Mouse (Mus musculus) kidney, postnatal 0 days (tissue): ENCODE data around the gene Nol4l. TPM values are rescaled to one million over a fixed set of nuclear protein-coding genes. Genes with fewer than 3 reads are reported as not detected.

Experiments
- ATAC-seq: fragments of 200-750 bp; cut with Nextera tagmentation; replicated peaks from 2 replicates; pipeline ENCODE4 v1.8.0; 2017; ENCODE audit warnings: low read depth, moderate number of reproducible peaks, moderate TSS enrichment, moderate library complexity; ENCODE audit not compliant: low FRiP score
- DNase-seq: peaks from one replicate; pipeline ENCODE4 v3.0.0-alpha.2; 2016; ENCODE audit warnings: low spot score
- H3K27ac ChIP-seq: fragments of 300-500 bp; sonication (generic); 2 replicates; pipeline ENCODE4 v1.5.1; 2014; ENCODE audit warnings: mild to moderate bottlenecking
- H3K27me3 ChIP-seq: fragments of 300-500 bp; sonication (generic); 2 replicates; pipeline ENCODE4 v1.6.1; 2014; ENCODE audit warnings: low read length, mixed read lengths; ENCODE audit not compliant: insufficient read depth
- H3K36me3 ChIP-seq: fragments of 300-500 bp; sonication (generic); 2 replicates; pipeline ENCODE4 v1.6.1; 2014; ENCODE audit warnings: low read length, mixed read lengths; ENCODE audit not compliant: insufficient read depth
- H3K4me1 ChIP-seq: fragments of 300-500 bp; sonication (generic); replicated peaks from 2 replicates; pipeline ENCODE4 v1.6.1; 2014; ENCODE audit warnings: antibody characterized with exemption, low read length, mixed read lengths; ENCODE audit not compliant: insufficient read depth
- H3K4me2 ChIP-seq: fragments of 300-500 bp; sonication (generic); 2 replicates; pipeline ENCODE4 v1.6.1; 2014; ENCODE audit warnings: mild to moderate bottlenecking, low read length, moderate library complexity, mixed read lengths
- H3K4me3 ChIP-seq: fragments of 300-500 bp; sonication (generic); replicated peaks from 2 replicates; pipeline ENCODE4 v1.5.1; 2014; ENCODE audit warnings: low read depth, low read length
- H3K9ac ChIP-seq: fragments of 300-500 bp; sonication (generic); 2 replicates; pipeline ENCODE4 v1.6.1; 2014; ENCODE audit warnings: low read depth, low read length
- H3K9me3 ChIP-seq: fragments of 300-500 bp; sonication (generic); replicated peaks from 2 replicates; pipeline ENCODE4 v1.6.1; 2016; ENCODE audit warnings: low read length, inconsistent platforms, mixed read lengths
- CTCF ChIP-seq: IDR thresholded peaks from 2 replicates; pipeline ENCODE4 v1.5.1; 2016; ENCODE audit warnings: antibody characterized with exemption, low read depth, mild to moderate bottlenecking, moderate library complexity
- WGBS: fragments of 180-500 bp; shearing (Covaris S2); extraction: QIAGEN DNeasy Blood & Tissue Kit; methylation state at CpG from one replicate; pipeline ENCODE4 v1.1.7; 2014; 5-methylcytosine and 5-hydroxymethylcytosine counted together
- polyA plus RNA-seq: library from polyadenylated mRNA; unstranded; fragments of >200 nt; fragmentation: Nextera tagmentation; extraction: Ambion mirVana; gene quantifications from 2 replicates; pipeline ENCODE4 v1.2.1, GENCODE M21; 2015

The Nol4l gene
- polyA plus RNA-seq, 1 experiment from 2014 or later = 9.6 TPM

DNA sequence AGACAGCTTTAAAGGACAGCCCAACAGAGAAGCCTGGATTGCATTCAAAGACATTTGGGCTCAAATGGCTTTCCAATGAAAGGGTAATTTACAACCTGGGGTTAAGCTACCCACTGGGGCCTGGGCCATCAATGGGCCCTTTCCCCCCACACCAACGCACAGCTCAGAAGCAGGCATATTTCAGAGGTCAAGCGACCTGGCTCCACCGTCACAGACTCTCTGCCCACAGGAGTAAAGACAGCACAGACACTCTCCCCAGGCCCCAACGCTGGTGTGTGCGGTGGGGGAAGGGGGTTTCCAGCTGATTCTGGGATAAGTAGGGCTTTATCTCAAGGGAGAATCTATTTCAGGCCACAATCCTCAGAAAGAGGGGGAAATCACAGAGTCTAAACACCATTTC lies 87.1 kb downstream of the Nol4l start:
- no peak for ATAC-seq
- Histone ChIP-seq H3K27me3 (no peaks in the 10 kb centered on the region), H3K4me2 (peak overlapping the region; percentile 99), H3K9me3 (no peaks in the 10 kb centered on the region), H3K36me3 (no peaks in the 10 kb centered on the region), H3K4me1 (peaks cover 32% of the 10 kb centered on the region), H3K27ac (peak overlapping the region; percentile 82; the same call in 1 of the 2 replicates), H3K9ac (peak overlapping the region; percentile 81; the same call in 1 of the 2 replicates), H3K4me3 (peak overlapping the region; percentile 86)
- no peak for TF ChIP-seq CTCF
- WGBS = 15% methylated on average over 5 of the region's 5 CpGs
- no peak for DNase-seq

DNA sequence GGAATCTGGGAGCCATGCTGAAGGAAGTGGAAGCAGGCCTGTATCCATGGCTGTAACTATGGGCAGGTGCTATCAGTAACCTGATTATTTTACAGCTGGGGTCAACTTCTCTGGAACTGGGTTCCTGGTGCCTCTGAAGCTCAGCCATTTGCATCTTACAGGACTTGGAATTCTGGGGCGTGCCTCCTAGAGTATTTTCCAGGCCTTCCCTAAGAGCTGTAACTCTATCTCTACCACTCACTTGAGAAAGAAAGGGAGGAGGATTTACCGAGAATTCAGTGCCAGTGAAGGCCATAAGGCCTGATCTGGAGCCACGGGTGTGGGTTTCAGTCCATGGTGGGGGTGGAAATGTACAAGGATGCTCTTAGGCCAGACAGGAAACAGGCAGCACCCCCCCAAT lies 88.5 kb downstream of the Nol4l start:
- Histone ChIP-seq H3K4me2 (no peak overlapping the region), H3K27ac (peak overlapping the region; percentile 82), H3K9ac (peak overlapping the region; percentile 23; the same call in 1 of the 2 replicates), H3K9me3 (no peaks in the 10 kb centered on the region), H3K27me3 (no peaks in the 10 kb centered on the region), H3K36me3 (no peaks in the 10 kb centered on the region), H3K4me1 (peaks cover 47% of the 10 kb centered on the region), H3K4me3 (no peak overlapping the region)
- TF ChIP-seq CTCF = no peak
- DNase-seq (peak; percentile 79), ATAC-seq (no peak)
- 19% methylated on average over 3 of the region's 3 CpGs for WGBS

DNA sequence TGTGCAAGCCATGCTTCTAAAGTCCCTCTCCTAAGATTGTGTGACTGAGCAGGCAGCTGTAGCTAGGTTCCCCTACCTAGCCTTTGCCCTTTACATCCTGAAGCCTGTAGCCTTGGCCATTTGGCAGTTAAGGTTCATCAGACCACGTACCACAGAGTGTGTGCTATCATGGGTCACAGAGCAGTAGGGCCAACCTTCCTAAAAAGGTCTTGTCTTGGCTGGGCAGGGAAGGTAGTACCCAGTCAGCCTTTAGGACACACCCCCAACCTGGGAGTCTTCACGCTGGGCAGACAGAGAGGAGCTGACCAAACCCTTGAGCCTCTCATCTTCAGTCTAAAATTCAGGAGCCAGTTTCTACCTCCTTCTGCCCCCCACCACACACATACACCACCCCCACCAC lies 89.0 kb downstream of the Nol4l start:
- no peaks in the 10 kb centered on the region for H3K9me3 ChIP-seq
- H3K4me1 ChIP-seq = peaks cover 51% of the 10 kb centered on the region
- H3K27ac ChIP-seq = peak overlapping the region; percentile 82
- H3K9ac ChIP-seq = peak overlapping the region; percentile 23; the same call in 1 of the 2 replicates
- 35% methylated on average over 2 of the region's 2 CpGs for WGBS
- no peak for DNase-seq
- H3K36me3 ChIP-seq = no peaks in the 10 kb centered on the region
- H3K4me3 ChIP-seq = no peak overlapping the region
- H3K4me2 ChIP-seq = no peak overlapping the region
- H3K27me3 ChIP-seq = no peaks in the 10 kb centered on the region
- no peak for ATAC-seq
- TF ChIP-seq CTCF = no peak

DNA sequence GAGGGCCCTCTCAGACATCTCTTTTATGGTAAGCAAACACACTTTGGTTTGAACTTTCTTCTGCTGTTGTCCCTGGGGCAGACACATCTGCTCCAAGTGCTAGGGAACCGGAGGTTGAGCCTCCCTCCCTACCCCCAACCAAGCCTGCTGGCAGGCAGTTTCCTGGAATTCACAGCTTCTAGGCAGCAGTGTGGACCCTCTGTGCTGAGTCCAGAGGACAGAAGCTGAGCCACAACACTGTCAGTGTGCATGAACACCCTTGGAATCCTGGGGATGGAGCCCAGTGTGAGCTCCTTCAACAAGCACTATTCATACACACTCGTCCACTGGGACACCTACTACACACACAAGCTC lies 92.5 kb downstream of the Nol4l start:
- 0 out of 2 replicates have a peak overlapping the region, but pooled peaks have one; percentile 25 for H3K9ac ChIP-seq
- peak; percentile 31; the same call in 1 of the 2 replicates for ATAC-seq
- no peak overlapping the region for H3K4me3 ChIP-seq

DNA sequence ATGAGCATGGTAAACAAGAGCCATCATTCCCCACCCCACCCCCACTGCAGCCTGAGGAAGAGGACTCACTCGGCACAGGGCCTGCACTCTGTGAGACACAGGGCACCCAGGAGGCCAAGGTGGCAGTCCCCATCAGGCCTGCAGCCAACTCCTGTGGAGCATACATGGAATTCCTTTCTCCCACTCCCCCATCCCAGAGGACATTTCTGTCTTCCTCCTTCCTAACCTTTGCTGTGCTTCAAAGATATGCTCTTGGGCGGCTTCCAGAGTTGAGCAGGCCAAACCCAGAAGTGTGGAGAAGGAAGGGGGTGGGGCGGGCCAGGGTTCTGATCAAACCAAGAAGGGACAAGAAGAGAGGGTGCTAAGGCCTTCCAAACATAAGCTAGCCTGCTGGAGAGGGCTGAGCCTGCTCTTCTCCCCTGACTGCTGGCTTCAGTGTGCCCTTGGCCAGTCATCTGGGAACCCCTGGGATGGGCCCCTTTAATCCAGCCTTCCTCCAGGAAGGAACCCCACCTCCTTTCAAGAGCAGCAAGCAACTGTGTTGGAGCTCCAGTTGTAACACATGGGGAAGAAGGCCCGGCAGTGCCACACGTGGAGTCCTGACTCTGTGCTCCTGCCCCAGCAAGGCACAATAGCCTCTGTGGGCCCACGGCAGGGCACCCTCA lies 93.0 kb downstream of the Nol4l start:
- H3K27me3 ChIP-seq = no peaks in the 10 kb centered on the region

More for the DNA sequence above, 92.5 kb downstream of the Nol4l start:
- H3K4me1 ChIP-seq = peaks cover 82% of the 10 kb centered on the region
- peak overlapping the region; percentile 92 for H3K27ac ChIP-seq
- peak; percentile 65 for DNase-seq
- H3K36me3 ChIP-seq = 0 out of 2 replicates have a peak, but pooled peaks cover 5% of the 10 kb centered on the region
- WGBS = 25% methylated on average over 2 of the region's 2 CpGs
- H3K9me3 ChIP-seq = no peaks in the 10 kb centered on the region
- H3K27me3 ChIP-seq = no peaks in the 10 kb centered on the region
- TF ChIP-seq CTCF = no peak
- peak overlapping the region; percentile 34; the same call in 1 of the 2 replicates for H3K4me2 ChIP-seq

DNA sequence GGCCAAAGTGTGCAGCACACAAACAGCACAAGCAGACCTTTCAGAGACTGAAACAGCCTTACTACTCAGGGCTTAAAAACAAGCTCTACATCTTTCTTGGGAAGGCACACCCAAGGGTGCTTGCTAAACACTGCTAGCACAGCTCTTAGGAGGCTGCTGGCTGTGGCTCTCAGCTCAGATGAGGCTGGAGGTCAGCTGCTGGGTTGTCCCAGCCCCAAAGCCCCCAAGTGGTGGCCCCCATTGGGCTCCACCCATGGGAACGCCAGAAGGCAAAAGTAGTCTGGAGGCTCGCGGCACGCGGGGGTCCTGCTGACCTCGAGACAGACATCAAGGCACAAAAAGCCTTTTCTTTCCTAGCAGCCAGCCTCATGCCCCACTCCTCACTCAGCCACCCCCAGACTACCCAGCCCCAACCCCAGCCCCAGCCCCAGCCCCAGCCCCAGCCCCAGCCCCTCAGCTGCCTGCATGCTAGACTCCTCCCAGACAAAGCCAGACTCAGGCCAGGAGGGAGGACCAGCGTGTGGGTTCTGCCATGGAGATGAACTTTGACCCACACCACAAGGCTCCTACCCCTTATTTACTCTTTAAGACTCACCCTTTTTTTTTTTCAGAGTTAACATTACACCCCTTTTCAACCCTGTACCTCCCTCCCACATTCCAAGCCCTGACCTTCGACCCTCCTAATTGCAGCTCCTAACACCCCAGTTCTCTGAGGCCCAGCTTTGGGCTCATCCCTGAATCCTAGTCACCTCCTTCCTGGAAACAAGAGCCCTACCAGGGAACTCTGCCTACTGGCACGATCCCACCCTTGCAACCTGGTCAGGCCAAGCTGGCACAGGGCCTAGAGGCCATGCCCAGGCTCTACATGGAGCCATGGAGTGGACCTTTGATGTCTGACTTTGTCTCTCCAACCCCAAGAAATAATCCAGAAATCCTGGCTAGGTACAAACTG lies 94.6 kb downstream of the Nol4l start:
- Histone ChIP-seq H3K9me3 (no peaks in the 10 kb centered on the region), H3K4me2 (peak overlapping the region; percentile 1; the same call in 1 of the 2 replicates), H3K9ac (0 out of 2 replicates have a peak overlapping the region, but pooled peaks have one; percentile 0), H3K4me1 (peaks cover 75% of the 10 kb centered on the region), H3K27ac (peak overlapping the region; percentile 92), H3K36me3 (peaks cover 10% of the 10 kb centered on the region; the same call in 1 of the 2 replicates), H3K27me3 (no peaks in the 10 kb centered on the region), H3K4me3 (no peak overlapping the region)
- ATAC-seq (no peak), DNase-seq (no peak)
- TF ChIP-seq CTCF = no peak
- 37% methylated on average over 9 of the region's 9 CpGs for WGBS

More for the DNA sequence above, 93.0 kb downstream of the Nol4l start:
- WGBS = 9% methylated on average over 6 of the region's 6 CpGs
- 0 out of 2 replicates have a peak overlapping the region, but pooled peaks have one; percentile 25 for H3K9ac ChIP-seq
- no peaks in the 10 kb centered on the region for H3K9me3 ChIP-seq
- no peak overlapping the region for H3K4me3 ChIP-seq
- peak; percentile 93 for DNase-seq
- H3K36me3 ChIP-seq = 0 out of 2 replicates have a peak, but pooled peaks cover 5% of the 10 kb centered on the region
- no peak for TF ChIP-seq CTCF
- peak overlapping the region; percentile 92 for H3K27ac ChIP-seq
- ATAC-seq = peak; percentile 78
- H3K4me1 ChIP-seq = peaks cover 82% of the 10 kb centered on the region
- peak overlapping the region; percentile 34; the same call in 1 of the 2 replicates for H3K4me2 ChIP-seq
